Mouse (Mus musculus): ENCODE data around the gene Bid. TPM values are rescaled to one million over a fixed set of nuclear protein-coding genes. Genes with fewer than 3 reads are reported as not detected.
"Not testable (repeated sequence)": the region's sequence is repeated elsewhere in the genome, so short reads cannot be mapped to it uniquely, and the experiment has no call there.

Bid gene
- polyA plus RNA-seq, 1 experiment from 2014 or later, result 19.4 TPM

GRCm38 (mm10) chr6:120930450-120931306 lies 14.0 kb upstream of the Bid start:
- WGBS, result 84% methylated on average over 6 of the region's 6 CpGs
- no peaks in the 10 kb centered on the region for H3K9me3 ChIP-seq
- peaks cover 33% of the 10 kb centered on the region for H3K36me3 ChIP-seq (replicated peaks)
- H3K27ac ChIP-seq (replicated peaks), result no peak overlapping the region
- no peaks in the 10 kb centered on the region for H3K27me3 ChIP-seq (replicated peaks; ENCODE audit: low read depth, poor library complexity, severe bottlenecking)
- 0 out of 2 replicates have a peak, but pooled peaks cover 3% of the 10 kb centered on the region for H3K4me1 ChIP-seq
- no peak for DNase-seq (ENCODE audit: low spot score)
- H3K4me3 ChIP-seq, result no peak overlapping the region

DNA sequence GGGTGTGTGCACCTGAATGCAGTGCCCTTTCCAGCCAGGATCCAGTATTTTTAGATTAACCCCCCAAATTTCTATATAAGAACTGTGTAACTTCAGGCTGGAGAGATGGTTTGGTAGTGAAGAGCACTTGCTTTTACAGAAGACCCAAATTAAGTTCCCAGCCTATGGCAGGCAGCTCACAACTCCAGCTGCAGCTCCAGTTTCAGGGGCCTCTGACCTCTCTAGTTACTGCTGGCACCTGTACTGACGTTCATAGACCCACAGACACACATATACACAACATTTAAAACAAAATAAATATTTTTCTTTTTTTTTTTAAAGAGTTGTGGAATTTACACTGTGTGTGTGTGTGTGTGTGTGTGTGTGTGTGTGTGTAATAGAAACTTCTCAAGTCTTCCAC lies 12.8 kb upstream of the Bid start:
- Histone ChIP-seq H3K36me3 (replicated peaks) (peaks cover 26% of the 10 kb centered on the region), H3K27me3 (replicated peaks; ENCODE audit: low read depth, poor library complexity, severe bottlenecking) (no peaks in the 10 kb centered on the region), H3K9me3 (no peaks in the 10 kb centered on the region), H3K4me1 (0 out of 2 replicates have a peak, but pooled peaks cover 3% of the 10 kb centered on the region), H3K4me3 (no peak overlapping the region), H3K27ac (replicated peaks) (no peak overlapping the region)
- no peak for DNase-seq (ENCODE audit: low spot score)
- 48% methylated on average over 1 of the region's 1 CpGs for WGBS

DNA sequence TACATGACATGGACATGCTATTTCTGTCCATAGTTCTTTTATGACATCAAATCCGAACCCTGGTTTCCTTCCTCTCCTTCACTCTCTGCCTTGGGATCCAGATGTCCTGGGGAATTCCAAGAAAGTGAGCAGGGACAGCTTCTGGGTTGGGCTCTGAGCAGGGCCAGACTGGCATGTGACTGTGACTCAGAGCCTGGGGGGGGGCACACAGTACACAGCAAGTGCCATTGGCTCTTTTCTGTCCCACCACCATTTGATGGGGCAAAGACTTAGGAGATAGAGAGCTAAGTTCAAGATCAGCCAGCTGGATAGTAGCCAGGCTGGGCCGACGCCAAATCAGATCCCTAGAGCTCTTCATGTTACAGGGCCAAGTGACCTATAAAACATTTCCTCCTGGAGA lies 11.1 kb upstream of the Bid start:
- Histone ChIP-seq H3K9me3 (no peaks in the 10 kb centered on the region), H3K4me1 (0 out of 2 replicates have a peak, but pooled peaks cover 3% of the 10 kb centered on the region), H3K27me3 (replicated peaks; ENCODE audit: low read depth, poor library complexity, severe bottlenecking) (no peaks in the 10 kb centered on the region), H3K27ac (replicated peaks) (no peak overlapping the region), H3K4me3 (no peak overlapping the region), H3K36me3 (replicated peaks) (peaks cover 11% of the 10 kb centered on the region)
- no peak for DNase-seq (ENCODE audit: low spot score)
- WGBS, result 73% methylated on average over 3 of the region's 3 CpGs

GRCm38 (mm10) chr6:120926880-120927279 lies 10.2 kb upstream of the Bid start:
- WGBS, result 52% methylated on average over 2 of the region's 2 CpGs
- Histone ChIP-seq H3K27ac (replicated peaks) (no peak overlapping the region), H3K4me1 (0 out of 2 replicates have a peak, but pooled peaks cover 3% of the 10 kb centered on the region), H3K36me3 (replicated peaks) (peaks cover 2% of the 10 kb centered on the region; the same call in 1 of the 2 replicates), H3K4me3 (no peak overlapping the region), H3K9me3 (no peaks in the 10 kb centered on the region), H3K27me3 (replicated peaks; ENCODE audit: low read depth, poor library complexity, severe bottlenecking) (no peaks in the 10 kb centered on the region)
- DNase-seq (ENCODE audit: low spot score), result no peak

- H3K27ac ChIP-seq (replicated peaks); DNase-seq (ENCODE audit: low spot score); H3K4me1 ChIP-seq; H3K36me3 ChIP-seq (replicated peaks); H3K27me3 ChIP-seq (replicated peaks; ENCODE audit: low read depth, poor library complexity, severe bottlenecking); H3K4me3 ChIP-seq; H3K9me3 ChIP-seq: not testable (repeated sequence)
- WGBS, result 60% methylated on average over 2 of the region's 2 CpGs
Observed at GRCm38 (mm10) chr6:120924791-120925321, 8.2 kb upstream of the Bid start.

GRCm38 (mm10) chr6:120917975-120918374 lies 1.3 kb upstream of the Bid start:
- Histone ChIP-seq H3K4me1 (peaks cover 27% of the 10 kb centered on the region), H3K27me3 (replicated peaks; ENCODE audit: low read depth, poor library complexity, severe bottlenecking) (peaks cover 20% of the 10 kb centered on the region), H3K9me3 (no peaks in the 10 kb centered on the region), H3K27ac (replicated peaks) (no peak overlapping the region), H3K36me3 (replicated peaks) (no peaks in the 10 kb centered on the region), H3K4me3 (no peak overlapping the region)
- no peak for DNase-seq (ENCODE audit: low spot score)
- 69% methylated on average over 3 of the region's 3 CpGs for WGBS

- Histone ChIP-seq H3K4me3 (peak overlapping the region; percentile 83), H3K27me3 (replicated peaks; ENCODE audit: low read depth, poor library complexity, severe bottlenecking) (peaks cover 20% of the 10 kb centered on the region), H3K27ac (replicated peaks) (peak overlapping the region; percentile 76), H3K4me1 (peaks cover 28% of the 10 kb centered on the region)
- not testable (repeated sequence) for H3K9me3 ChIP-seq; DNase-seq (ENCODE audit: low spot score); H3K36me3 ChIP-seq (replicated peaks)
- 23% methylated on average over 13 of the region's 14 CpGs for WGBS
Observed at GRCm38 (mm10) chr6:120916972-120917881, 574 bp upstream of the Bid start.

GRCm38 (mm10) chr6:120915649-120915975 lies 1.0 kb downstream of the Bid start:
- no peaks in the 10 kb centered on the region for H3K36me3 ChIP-seq (replicated peaks)
- no peak overlapping the region for H3K27ac ChIP-seq (replicated peaks)
- peaks cover 34% of the 10 kb centered on the region for H3K4me1 ChIP-seq
- H3K9me3 ChIP-seq, result no peaks in the 10 kb centered on the region
- WGBS, result 27% methylated on average over 2 of the region's 2 CpGs
- DNase-seq (ENCODE audit: low spot score), result no peak
- peak overlapping the region; percentile 83 for H3K4me3 ChIP-seq
- H3K27me3 ChIP-seq (replicated peaks; ENCODE audit: low read depth, poor library complexity, severe bottlenecking), result peaks cover 20% of the 10 kb centered on the region

GRCm38 (mm10) chr6:120914911-120915648 lies 1.6 kb downstream of the Bid start:
- Histone ChIP-seq H3K36me3 (replicated peaks) (no peaks in the 10 kb centered on the region), H3K9me3 (no peaks in the 10 kb centered on the region), H3K27ac (replicated peaks) (no peak overlapping the region), H3K27me3 (replicated peaks; ENCODE audit: low read depth, poor library complexity, severe bottlenecking) (peaks cover 20% of the 10 kb centered on the region), H3K4me1 (peaks cover 34% of the 10 kb centered on the region), H3K4me3 (0 out of 2 replicates have a peak overlapping the region, but pooled peaks have one; percentile 83)
- peak; percentile 30 for DNase-seq (ENCODE audit: low spot score)
- WGBS, result 40% methylated on average over 9 of the region's 9 CpGs

DNA sequence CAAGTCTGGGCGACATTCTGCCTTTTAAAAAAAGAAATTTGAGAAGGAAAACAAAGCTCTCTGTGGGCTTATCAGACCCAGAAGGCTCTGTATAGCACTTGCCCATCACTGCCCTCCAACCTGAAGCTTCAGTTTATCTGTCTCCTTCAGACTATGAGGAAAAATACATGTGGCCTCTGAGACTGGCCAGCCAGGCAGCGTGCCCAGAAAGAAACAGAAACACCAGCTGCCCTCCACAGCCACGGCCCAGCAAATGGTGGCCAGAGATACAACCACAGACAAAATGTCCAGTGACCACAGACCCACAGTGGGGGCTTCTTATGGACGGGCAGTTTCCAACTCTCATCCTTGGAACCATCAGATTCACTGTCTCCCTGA lies 2.1 kb downstream of the Bid start:
- H3K9me3 ChIP-seq, result no peaks in the 10 kb centered on the region
- no peaks in the 10 kb centered on the region for H3K36me3 ChIP-seq (replicated peaks)
- peaks cover 20% of the 10 kb centered on the region for H3K27me3 ChIP-seq (replicated peaks; ENCODE audit: low read depth, poor library complexity, severe bottlenecking)
- H3K4me3 ChIP-seq, result no peak overlapping the region
- peaks cover 34% of the 10 kb centered on the region for H3K4me1 ChIP-seq
- H3K27ac ChIP-seq (replicated peaks), result no peak overlapping the region
- WGBS, result 79% methylated on average over 4 of the region's 4 CpGs
- DNase-seq (ENCODE audit: low spot score), result no peak

DNA sequence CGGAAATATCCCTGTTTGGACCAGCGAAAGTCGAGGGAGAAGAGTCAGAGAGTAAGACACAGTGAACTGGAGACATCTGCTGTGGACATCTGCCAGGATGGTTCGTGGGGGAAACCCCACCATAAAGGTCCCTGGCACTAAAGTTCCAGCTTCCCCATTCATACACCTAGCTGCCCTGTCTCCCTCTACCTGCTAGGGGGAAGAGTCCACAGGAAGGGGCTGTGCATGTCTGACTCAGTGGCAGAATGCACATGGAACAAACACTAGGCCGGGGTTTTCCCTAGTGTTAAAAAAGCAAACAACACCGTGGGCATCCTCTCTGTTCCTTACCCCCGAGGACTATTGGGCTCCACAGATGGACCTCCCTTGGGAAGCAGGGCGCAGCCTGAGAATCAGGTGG lies 2.9 kb downstream of the Bid start:
- Histone ChIP-seq H3K27me3 (replicated peaks; ENCODE audit: low read depth, poor library complexity, severe bottlenecking) (peaks cover 20% of the 10 kb centered on the region), H3K4me1 (peaks cover 34% of the 10 kb centered on the region), H3K27ac (replicated peaks) (no peak overlapping the region), H3K4me3 (no peak overlapping the region), H3K9me3 (no peaks in the 10 kb centered on the region), H3K36me3 (replicated peaks) (no peaks in the 10 kb centered on the region)
- DNase-seq (ENCODE audit: low spot score), result no peak
- 82% methylated on average over 8 of the region's 8 CpGs for WGBS

- DNase-seq (ENCODE audit: low spot score), result no peak
- no peaks in the 10 kb centered on the region for H3K36me3 ChIP-seq (replicated peaks)
- H3K4me1 ChIP-seq, result peaks cover 34% of the 10 kb centered on the region
- H3K27me3 ChIP-seq (replicated peaks; ENCODE audit: low read depth, poor library complexity, severe bottlenecking), result peaks cover 20% of the 10 kb centered on the region
- no peaks in the 10 kb centered on the region for H3K9me3 ChIP-seq
- no peak overlapping the region for H3K27ac ChIP-seq (replicated peaks)
- 65% methylated on average over 2 of the region's 2 CpGs for WGBS
- H3K4me3 ChIP-seq, result no peak overlapping the region
Observed at GRCm38 (mm10) chr6:120912931-120913330, 3.7 kb downstream of the Bid start.

Measured in embryonic facial prominence, embryonic 10.5 days (tissue).